Mouse (Mus musculus) small intestine, adult 2 months (tissue): ENCODE data around the gene Rin3.

Experiments
- CTCF ChIP-seq: fragments of 200-500 bp; IDR thresholded peaks from 2 replicates; pipeline ENCODE4 v1.5.1; 2012; ENCODE audit warnings: low read depth, mild to moderate bottlenecking, control low read depth, inconsistent platforms, low read length, moderate library complexity, mixed read lengths; ENCODE audit not compliant: insufficient replicate concordance, insufficient read length; ENCODE audit errors: extremely low read depth
- POLR2A ChIP-seq: fragments of 200-500 bp; IDR thresholded peaks from 2 replicates; pipeline ENCODE4 v1.6.1; 2012; ENCODE audit warnings: low read depth, mild to moderate bottlenecking, control low read depth, inconsistent platforms, low read length, moderate library complexity

- no peak for TF ChIP-seq CTCF
- no peak for TF ChIP-seq POLR2A
Measured at GRCm38 (mm10) chr12:102366126-102366816, 83.4 kb downstream of the Rin3 start.
